Mouse (Mus musculus): ENCODE data around the gene Sh3bgrl2. TPM values are rescaled to one million over a fixed set of nuclear protein-coding genes. Genes with fewer than 3 reads are reported as not detected.
A peak's percentile ranks its signal among the peaks of the same experiment; 100 is the strongest.

Sh3bgrl2 gene
- total RNA-seq, 2 experiments from 2014 or later: 0.51 to 1.1 TPM

DNA sequence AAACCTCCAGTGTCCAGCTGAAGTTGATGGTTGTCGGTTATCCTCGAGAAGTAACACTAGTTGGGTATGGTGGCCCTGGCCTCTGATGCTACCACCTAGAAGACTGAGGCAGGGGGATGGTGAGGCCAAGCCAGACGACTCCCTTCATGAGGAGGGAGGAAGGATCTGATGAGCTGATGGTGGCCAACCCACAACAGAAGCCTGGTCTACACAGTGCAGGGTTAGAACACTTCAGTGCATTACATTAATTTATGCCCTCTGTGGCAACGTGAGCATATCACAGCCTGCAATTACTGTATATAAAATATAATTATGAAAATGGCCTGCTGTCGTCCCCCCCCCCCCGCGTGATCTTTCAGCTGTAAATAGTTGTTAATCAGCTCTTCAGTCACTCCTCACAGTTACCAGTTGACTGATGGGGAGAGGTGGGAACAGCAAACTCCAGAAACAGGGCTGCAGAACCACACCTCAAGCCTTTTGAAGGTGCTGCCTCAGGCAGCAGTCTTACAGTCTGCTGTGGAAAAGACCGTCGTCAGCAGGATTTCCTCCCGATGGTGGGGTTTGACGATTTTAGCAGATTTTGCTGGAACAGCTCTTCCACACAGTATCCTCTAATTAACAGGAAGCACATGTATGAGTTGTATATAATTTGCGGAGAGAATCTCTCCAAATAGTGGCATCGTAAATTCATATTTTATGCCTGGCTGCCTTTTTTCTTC lies 17.0 kb downstream of the Sh3bgrl2 start:
- no peak overlapping the region for H3K27ac ChIP-seq
- intact Hi-C loops (cut with DNase I): no loop called here

DNA sequence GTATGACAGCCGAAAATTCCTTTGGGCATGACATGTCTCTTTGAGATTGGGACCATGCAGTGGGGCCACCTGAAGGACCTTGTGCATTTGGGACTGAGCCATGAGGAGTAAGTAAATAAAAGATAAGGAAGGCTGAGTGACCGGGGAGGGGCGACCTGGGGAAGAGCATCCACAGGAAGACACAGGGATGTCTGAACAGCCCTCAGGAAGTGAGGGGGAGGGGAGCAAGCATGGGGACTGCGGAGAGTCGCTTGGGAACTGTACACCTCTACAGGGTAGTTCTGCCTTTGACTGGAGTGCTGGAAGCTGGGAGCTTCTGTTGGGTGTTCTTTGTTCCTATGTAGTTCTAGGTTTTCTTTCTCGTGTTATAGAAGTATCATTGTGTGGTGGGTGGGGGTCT lies 18.0 kb downstream of the Sh3bgrl2 start:
- no peak overlapping the region for H3K27ac ChIP-seq
- intact Hi-C loops (cut with DNase I): no loop called here
- no peak for DNase-seq
- no peak overlapping the region for H3K4me3 ChIP-seq
- no peak for TF ChIP-seq CTCF (IDR thresholded peaks at IDR 0.05)

More for the DNA sequence above, 17.0 kb downstream of the Sh3bgrl2 start:
- H3K4me3 ChIP-seq: no peak overlapping the region
- no peak for TF ChIP-seq CTCF (IDR thresholded peaks at IDR 0.05)
- no peak for DNase-seq

DNA sequence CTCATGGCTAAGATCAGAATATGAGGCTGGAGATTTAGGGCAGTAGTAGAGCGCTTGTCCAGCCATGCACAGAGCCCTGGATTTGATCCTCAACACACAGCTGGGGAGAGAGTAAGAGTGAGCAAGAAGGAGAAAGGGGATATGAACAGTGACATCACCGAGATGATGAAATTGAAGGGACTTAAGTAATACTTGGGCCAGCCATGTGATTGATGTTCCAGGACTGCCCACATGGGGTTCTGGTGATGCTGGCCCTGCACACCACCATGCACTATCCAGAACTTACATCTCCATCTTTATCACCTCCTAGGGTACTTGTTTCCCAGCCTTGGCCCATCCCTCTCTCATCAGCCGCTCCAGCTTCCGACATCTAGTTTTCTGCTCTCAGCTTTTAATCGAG lies 20.0 kb downstream of the Sh3bgrl2 start:
- intact Hi-C loops (cut with DNase I): no loop called here
- no peak overlapping the region for H3K4me3 ChIP-seq
- DNase-seq: no peak
- no peak overlapping the region for H3K27ac ChIP-seq
- TF ChIP-seq CTCF (IDR thresholded peaks at IDR 0.05): no peak

DNA sequence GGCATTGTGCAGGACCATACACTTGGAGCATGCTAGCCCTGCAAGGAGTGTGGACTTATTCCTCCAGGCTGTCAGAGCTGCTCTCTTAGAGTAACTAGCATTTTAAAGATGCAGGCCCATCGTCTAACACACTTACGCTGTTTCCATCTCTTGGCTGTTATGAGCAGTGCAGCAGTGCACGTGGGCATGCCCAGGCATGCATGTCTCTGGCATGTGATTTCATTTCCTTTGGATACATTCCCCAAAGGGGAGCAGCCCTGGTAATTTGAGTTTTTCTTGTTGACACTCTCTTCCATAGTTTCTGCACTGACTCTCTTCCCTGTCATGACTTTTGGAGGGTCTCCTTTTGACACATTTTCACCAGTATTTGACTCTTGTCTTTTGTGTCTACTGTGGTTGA lies 20.8 kb downstream of the Sh3bgrl2 start:
- intact Hi-C loops (cut with DNase I): no loop called here
- no peak overlapping the region for H3K4me3 ChIP-seq
- H3K27ac ChIP-seq: no peak overlapping the region
- TF ChIP-seq CTCF (IDR thresholded peaks at IDR 0.05): no peak
- DNase-seq: no peak

DNA sequence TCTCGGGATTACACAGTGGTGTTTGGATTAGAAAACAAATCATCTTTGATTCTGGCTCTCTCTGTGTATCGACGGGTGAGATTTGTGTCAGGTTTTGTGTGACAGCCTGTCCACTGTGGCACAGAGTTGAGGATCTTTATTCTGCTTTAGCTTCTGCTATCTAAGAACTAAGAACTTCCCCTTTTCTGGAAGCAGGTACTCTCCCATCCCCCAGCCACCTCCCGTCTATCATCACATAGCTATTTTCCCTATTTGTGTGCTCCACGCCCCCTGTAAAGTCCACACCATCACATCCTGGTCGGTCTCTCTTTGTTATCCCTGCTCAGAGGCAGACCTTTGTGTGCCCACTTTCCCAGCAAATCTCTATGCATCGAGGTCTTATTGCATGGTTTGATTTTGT lies 21.8 kb downstream of the Sh3bgrl2 start:
- Histone ChIP-seq H3K27ac (no peak overlapping the region), H3K4me3 (no peak overlapping the region)
- intact Hi-C loops (cut with DNase I): no loop called here
- no peak for TF ChIP-seq CTCF (IDR thresholded peaks at IDR 0.05)
- DNase-seq: no peak

DNA sequence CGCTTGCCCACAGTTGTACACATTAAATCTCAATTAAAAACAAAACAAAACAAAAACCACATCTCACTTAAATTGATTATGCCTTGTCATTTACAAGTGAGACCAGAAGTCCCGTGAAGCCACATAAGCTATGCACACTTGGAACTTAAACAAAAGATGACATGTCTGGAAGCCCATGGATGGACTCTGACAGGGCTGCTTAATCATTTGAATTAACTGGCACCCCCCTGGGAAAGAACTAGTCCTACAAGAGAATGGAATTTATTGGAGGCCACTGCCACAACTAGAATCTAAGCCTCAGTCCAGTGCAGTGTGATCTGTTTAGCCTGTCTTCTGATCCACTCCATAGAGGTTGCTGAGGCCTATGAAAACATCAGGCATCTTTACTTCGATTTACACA lies 23.2 kb downstream of the Sh3bgrl2 start:
- intact Hi-C loops (cut with DNase I): no loop called here
- no peak overlapping the region for H3K27ac ChIP-seq
- no peak for DNase-seq
- TF ChIP-seq CTCF (IDR thresholded peaks at IDR 0.05): no peak
- no peak overlapping the region for H3K4me3 ChIP-seq

DNA sequence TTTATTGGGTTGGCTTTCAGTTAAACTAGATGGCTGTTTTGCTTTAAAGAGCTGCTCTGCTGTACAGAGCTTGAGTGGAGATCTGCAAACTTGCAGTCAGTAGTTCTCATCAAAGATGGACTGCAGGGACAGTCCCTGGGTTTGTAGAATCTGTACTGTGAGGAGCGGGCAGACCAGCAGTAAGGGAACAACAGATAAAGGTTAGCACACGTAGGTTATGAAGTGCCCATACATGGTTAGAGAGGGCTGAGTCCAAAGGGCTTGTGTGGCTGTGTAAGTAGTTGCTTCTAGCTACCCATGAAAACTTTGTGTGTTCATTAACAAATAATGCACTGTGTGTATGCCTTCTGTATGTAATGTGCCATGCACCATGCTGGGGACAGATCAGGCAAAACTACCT lies 24.2 kb downstream of the Sh3bgrl2 start:
- TF ChIP-seq CTCF (IDR thresholded peaks at IDR 0.05): no peak
- Histone ChIP-seq H3K27ac (no peak overlapping the region), H3K4me3 (no peak overlapping the region)
- intact Hi-C loops (cut with DNase I): no loop called here
- DNase-seq: no peak

DNA sequence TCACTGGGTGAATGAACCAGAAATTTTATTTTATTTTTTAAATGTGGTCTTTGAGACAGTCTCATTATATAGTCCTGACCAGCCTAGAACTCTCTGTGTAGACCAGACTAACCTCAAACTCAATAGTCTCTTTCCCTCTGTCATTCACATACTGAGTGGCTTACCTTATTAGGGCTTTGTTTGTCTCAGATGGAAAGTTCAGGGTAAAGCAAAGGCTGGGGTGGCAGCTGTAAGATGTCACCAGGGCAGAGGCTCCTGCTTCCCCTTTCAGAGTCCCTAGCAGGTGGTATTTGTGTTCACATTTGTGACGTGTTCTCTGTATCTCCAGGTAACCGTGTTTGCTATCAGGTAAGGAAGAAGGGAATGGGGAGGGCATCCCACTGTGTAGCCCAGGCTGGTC lies 24.7 kb downstream of the Sh3bgrl2 start:
- DNase-seq: no peak
- intact Hi-C loops (cut with DNase I): no loop called here
- Histone ChIP-seq H3K4me3 (no peak overlapping the region), H3K27ac (peak overlapping the region; percentile 31)
- TF ChIP-seq CTCF (IDR thresholded peaks at IDR 0.05): no peak

DNA sequence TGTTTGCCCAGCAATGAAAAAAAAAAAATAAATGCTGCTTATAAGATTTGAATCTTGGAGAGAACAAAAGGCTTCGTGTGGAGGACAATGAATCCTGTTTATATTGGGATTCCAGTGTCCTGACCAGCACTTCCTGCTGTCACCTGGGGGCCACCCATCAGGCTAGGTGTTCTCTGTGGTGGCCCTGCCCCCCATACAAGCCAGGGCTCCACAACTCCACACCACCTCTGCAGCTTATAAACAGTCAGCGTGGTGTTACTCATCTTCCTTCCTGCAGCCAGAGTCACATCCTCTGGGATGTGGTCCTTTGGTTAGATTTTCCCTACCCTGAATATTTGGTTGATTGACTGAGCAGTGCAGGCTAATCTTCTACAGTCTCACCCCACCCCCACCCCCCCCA lies 25.5 kb downstream of the Sh3bgrl2 start:
- TF ChIP-seq CTCF (IDR thresholded peaks at IDR 0.05): no peak
- DNase-seq: no peak
- peak overlapping the region; percentile 31 for H3K27ac ChIP-seq
- intact Hi-C loops (cut with DNase I): no loop called here
- H3K4me3 ChIP-seq: no peak overlapping the region

DNA sequence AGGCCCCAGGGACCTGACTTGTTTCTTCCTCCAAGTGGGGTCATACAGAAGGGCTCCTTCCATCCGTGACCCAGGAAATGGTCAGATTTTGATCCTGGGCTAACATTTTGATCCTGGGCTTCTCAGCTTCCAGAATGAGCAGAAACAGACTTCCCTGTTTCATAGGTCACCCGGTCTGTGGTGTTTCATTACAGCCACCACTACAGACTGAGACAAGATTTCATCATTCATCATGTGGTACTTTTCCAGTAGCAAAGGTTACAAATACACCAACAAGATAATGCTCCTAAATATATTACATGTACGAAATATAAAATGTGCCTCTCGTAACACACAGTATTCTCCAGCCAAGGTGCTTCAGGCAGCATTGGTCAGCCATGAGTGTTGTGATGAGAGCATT lies 27.3 kb downstream of the Sh3bgrl2 start:
- no peak for DNase-seq
- intact Hi-C loops (cut with DNase I): no loop called here
- TF ChIP-seq CTCF (IDR thresholded peaks at IDR 0.05): no peak
- no peak overlapping the region for H3K4me3 ChIP-seq
- H3K27ac ChIP-seq: no peak overlapping the region

DNA sequence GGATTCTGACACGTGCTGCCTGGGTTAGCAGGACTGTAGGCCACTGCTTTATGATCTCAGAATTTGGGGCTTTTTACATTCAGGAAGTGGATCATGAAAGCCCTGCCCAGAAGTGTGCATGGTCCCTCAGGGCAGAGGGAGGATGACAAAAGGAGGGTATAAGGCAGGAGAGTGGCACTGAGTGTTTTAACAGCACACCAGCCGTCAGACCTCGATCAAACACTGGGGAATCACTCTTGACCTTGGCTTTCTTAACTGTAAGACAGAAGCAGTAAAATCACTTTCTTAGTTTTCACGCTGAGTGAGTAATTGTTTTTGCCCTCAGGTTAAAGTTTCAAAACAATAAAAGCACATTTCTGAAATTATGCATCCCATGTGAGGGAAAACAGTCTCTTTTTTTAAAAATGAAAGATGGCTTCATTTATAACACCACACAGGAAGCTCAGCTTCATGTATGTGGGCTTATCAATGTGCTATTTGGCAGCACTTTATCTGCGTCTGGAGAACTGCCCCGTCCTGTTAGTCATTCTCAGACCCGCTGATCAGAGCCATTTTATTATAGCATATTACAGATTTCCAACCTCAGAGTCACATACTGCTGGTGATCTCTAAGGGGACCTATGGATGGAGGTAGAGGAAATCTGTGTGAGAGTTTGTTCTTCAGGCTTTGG lies 28.0 kb downstream of the Sh3bgrl2 start:
- H3K27ac ChIP-seq: no peak overlapping the region
- intact Hi-C loops (cut with DNase I): no loop called here
- DNase-seq: no peak
- H3K4me3 ChIP-seq: no peak overlapping the region
- no peak for TF ChIP-seq CTCF (IDR thresholded peaks at IDR 0.05)

DNA sequence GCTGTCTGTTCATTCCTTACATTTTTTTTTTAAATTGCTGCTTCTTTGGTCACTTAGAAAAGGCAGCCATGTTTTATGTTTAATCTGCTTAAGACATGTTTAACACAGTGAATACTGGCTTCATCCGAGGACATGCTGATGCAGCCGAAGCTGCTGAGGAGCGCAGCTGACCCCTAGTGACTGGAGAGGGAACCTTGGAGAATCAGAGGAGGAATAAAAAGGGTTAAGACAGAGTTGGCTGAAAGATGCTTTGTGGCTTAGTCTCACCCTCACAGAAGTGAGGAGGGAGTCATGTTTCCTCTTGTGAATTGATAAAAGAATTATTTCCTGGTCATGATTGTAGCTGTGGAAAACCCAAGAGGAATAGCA lies 28.5 kb downstream of the Sh3bgrl2 start:
- TF ChIP-seq CTCF (IDR thresholded peaks at IDR 0.05): peak; percentile 53
- DNase-seq: no peak
- intact Hi-C loops (cut with DNase I): no loop called here

DNA sequence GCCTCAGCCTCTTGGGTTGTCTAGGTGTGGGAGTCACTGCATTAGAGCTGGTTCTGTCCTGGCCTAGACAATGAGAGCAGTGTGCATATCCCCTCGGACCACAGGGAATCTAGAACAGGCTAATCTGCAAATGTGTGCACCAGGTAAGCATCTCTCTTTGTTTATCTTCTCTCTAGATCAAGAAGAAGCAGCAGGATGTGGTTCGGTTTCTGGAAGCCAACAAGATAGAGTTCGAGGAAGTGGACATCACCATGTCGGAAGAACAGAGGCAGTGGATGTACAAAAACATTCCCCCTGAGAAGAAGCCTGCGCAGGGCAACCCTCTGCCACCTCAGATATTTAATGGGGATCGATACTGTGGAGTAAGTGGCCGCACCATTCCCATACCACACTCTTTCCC lies 29.1 kb downstream of the Sh3bgrl2 start:
- H3K27ac ChIP-seq: no peak overlapping the region
- intact Hi-C loops (cut with DNase I): no loop called here
- TF ChIP-seq CTCF (IDR thresholded peaks at IDR 0.05): no peak
- H3K4me3 ChIP-seq: no peak overlapping the region
- no peak for DNase-seq

More for the DNA sequence above, 28.5 kb downstream of the Sh3bgrl2 start:
- no peak overlapping the region for H3K4me3 ChIP-seq
- no peak overlapping the region for H3K27ac ChIP-seq

DNA sequence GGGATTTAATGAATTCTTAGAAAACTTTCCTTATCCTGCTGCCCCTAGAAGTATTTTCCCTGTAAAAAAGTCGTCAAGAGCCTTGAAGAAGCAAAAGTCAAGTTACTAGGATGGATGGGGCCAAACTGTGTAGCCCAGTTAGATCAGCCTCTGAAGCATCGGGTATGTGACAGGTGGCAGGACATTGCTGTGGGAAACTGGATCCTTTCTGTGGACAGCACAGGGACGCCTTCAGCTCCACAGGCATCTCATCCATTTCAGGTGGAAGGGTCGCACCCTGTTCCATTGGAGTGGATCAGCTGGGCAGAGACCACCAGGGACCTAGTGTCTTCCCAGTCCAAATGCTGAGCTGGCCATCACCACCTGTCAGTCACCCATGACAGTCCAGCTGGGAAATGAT lies 30.9 kb downstream of the Sh3bgrl2 start:
- TF ChIP-seq CTCF (IDR thresholded peaks at IDR 0.05): no peak
- Histone ChIP-seq H3K27ac (no peak overlapping the region), H3K4me3 (no peak overlapping the region)
- intact Hi-C loops (cut with DNase I): no loop called here
- no peak for DNase-seq

Data from gastrocnemius, adult 2 months (tissue).